Mouse (Mus musculus) gastrocnemius, adult 8-10 months (tissue): Measurements from ENCODE around the gene Fgr. TPM values are rescaled to one million over a fixed set of nuclear protein-coding genes. Genes with fewer than 3 reads are reported as not detected.

Experiments
- DNase-seq, 2 experiments: peaks; one replicate each; pipeline ENCODE4 v3.0.0; 2022; ENCODE audit warnings: low spot score in 2 of 2
- total RNA-seq, 4 experiments: library from RNA; stranded (reverse); gene quantifications; 2 replicates each; pipeline ENCODE4 v1.2.4; 2022

The Fgr gene
- total RNA-seq, 4 experiments from 2014 or later: not detected

- DNase-seq: no peak
Observed at GRCm38 (mm10) chr4:133050196-133050836, 76.4 kb downstream of the Fgr start.

- DNase-seq: no peak
Observed at GRCm38 (mm10) chr4:133050837-133051549, 77.1 kb downstream of the Fgr start.

GRCm38 (mm10) chr4:133051550-133051865 is 77.6 kb downstream of the Fgr start:
- no peak for DNase-seq

Other genes with a start within 250 kb of the Fgr start
- gene Xkr8, start 241.5 kb upstream of the Fgr start, total RNA-seq: 1 to 10 TPM in 2 of 4 experiments, under 1 TPM in 2; 0.44 to 1.4 (median 1.1) TPM
- 1 to 10 TPM in 2 of 4 experiments, under 1 TPM in 1, not detected in 1; 0.56 to 1.5 (median 1.0) TPM for gene Smpdl3b, start 216.8 kb upstream of the Fgr start, total RNA-seq
- gene Rpa2, start 205.8 kb upstream of the Fgr start, total RNA-seq: 10 to 100 TPM; 15.3 to 18.7 (median 17.6) TPM
- gene Themis2, start 177.7 kb upstream of the Fgr start, total RNA-seq: under 1 TPM; 0.41 to 0.58 (median 0.50) TPM
- 10 to 100 TPM; 11.9 to 16.5 (median 12.9) TPM for gene Ppp1r8, start 130.9 kb upstream of the Fgr start, total RNA-seq
- 10 to 100 TPM; 26.7 to 28.9 (median 27.8) TPM for gene Stx12, start 89.6 kb upstream of the Fgr start, total RNA-seq
- gene Fam76a, start 51.5 kb upstream of the Fgr start, total RNA-seq: 10 to 100 TPM; 31.5 to 35.9 (median 33.8) TPM
- gene Ahdc1, start 37.2 kb downstream of the Fgr start, total RNA-seq: 10 to 100 TPM; 26.3 to 32.9 (median 28.9) TPM
- gene Wasf2, start 156.4 kb downstream of the Fgr start, total RNA-seq: 10 to 100 TPM; 18.8 to 27.9 (median 27.3) TPM
- gene Cd164l2, start 238.0 kb downstream of the Fgr start, total RNA-seq: under 1 TPM in 1 of 4 experiments, not detected in 3; 0.59 TPM
- not detected for gene Gpr3, start 238.4 kb downstream of the Fgr start, total RNA-seq